Mouse (Mus musculus) thymus, adult 2 months (tissue): ENCODE results near the gene Vsnl1. TPM values are rescaled to one million over a fixed set of nuclear protein-coding genes. Genes with fewer than 3 reads are reported as not detected.

ENCODE experiments used
- DNase-seq: peaks from one replicate; pipeline ENCODE4 v3.0.0; 2021
- H3K27ac ChIP-seq: fragments of 200-500 bp; 2 replicates; pipeline ENCODE4 v1.5.1; 2012; ENCODE audit warnings: low read length, control low read depth; ENCODE audit not compliant: control insufficient read depth, insufficient read depth
- H3K27me3 ChIP-seq: fragments of 200-500 bp; 2 replicates; pipeline ENCODE4 v1.6.1; 2012; ENCODE audit warnings: mild to moderate bottlenecking, low read length, moderate library complexity, mixed read lengths; ENCODE audit not compliant: control insufficient read depth, insufficient read depth
- H3K36me3 ChIP-seq: fragments of 200-500 bp; 2 replicates; pipeline ENCODE4 v1.6.1; 2012; ENCODE audit warnings: mild to moderate bottlenecking, low read length, moderate library complexity; ENCODE audit not compliant: control insufficient read depth, insufficient read depth
- H3K4me1 ChIP-seq: fragments of 200-500 bp; replicated peaks from 2 replicates; pipeline ENCODE4 v1.6.1; 2012; ENCODE audit warnings: low read length; ENCODE audit not compliant: control insufficient read depth, insufficient read depth
- H3K4me3 ChIP-seq: fragments of 200-500 bp; 2 replicates; pipeline ENCODE4 v1.5.1; 2012; ENCODE audit warnings: mild to moderate bottlenecking, low read length, control low read depth, moderate library complexity; ENCODE audit not compliant: control insufficient read depth, insufficient read depth
- CTCF ChIP-seq: fragments of 200-500 bp; IDR thresholded peaks from 2 replicates; pipeline ENCODE4 v1.5.1; 2012; ENCODE audit warnings: mild to moderate bottlenecking, control low read depth, low read length, moderate library complexity, borderline replicate concordance; ENCODE audit not compliant: control insufficient read depth, poor library complexity, insufficient read depth; ENCODE audit errors: extremely low read depth
- POLR2A ChIP-seq: fragments of 200-500 bp; IDR thresholded peaks from 2 replicates; pipeline ENCODE4 v1.6.1; 2012; ENCODE audit warnings: mild to moderate bottlenecking, low read length, control low read depth, moderate library complexity; ENCODE audit not compliant: control insufficient read depth, poor library complexity, insufficient read depth; ENCODE audit errors: extremely low read depth
- WGBS: fragments of 180-500 bp; shearing (Covaris S2); methylation state at CpG from one replicate; pipeline ENCODE4 v1.1.7; 2018; 5-methylcytosine and 5-hydroxymethylcytosine counted together
- polyA plus RNA-seq: library from polyadenylated mRNA; depleted of rRNA; stranded (reverse); fragments of >200 nt; gene quantifications from 2 replicates; pipeline ENCODE4 v1.2.3, GENCODE M21; 2012

Vsnl1 gene
- polyA plus RNA-seq, 1 experiment, result 0.16 TPM

- Histone ChIP-seq H3K36me3 (no peaks in the 10 kb centered on the region), H3K27ac (no peak overlapping the region), H3K4me1 (no peaks in the 10 kb centered on the region), H3K4me3 (no peak overlapping the region), H3K27me3 (no peaks in the 10 kb centered on the region)
- 85% methylated on average over 7 of the region's 7 CpGs for WGBS
- DNase-seq, result no peak
- no peak for TF ChIP-seq POLR2A
- no peak for TF ChIP-seq CTCF
Measured at GRCm38 (mm10) chr12:11391244-11391949, 45.0 kb downstream of the Vsnl1 start.

GRCm38 (mm10) chr12:11389141-11389540 is 47.3 kb downstream of the Vsnl1 start:
- H3K4me1 ChIP-seq, result no peaks in the 10 kb centered on the region
- H3K27me3 ChIP-seq, result no peaks in the 10 kb centered on the region
- TF ChIP-seq CTCF, result no peak
- TF ChIP-seq POLR2A, result no peak
- H3K27ac ChIP-seq, result no peak overlapping the region
- 91% methylated on average over 7 of the region's 7 CpGs for WGBS
- DNase-seq, result no peak
- no peak overlapping the region for H3K4me3 ChIP-seq
- H3K36me3 ChIP-seq, result no peaks in the 10 kb centered on the region

DNA sequence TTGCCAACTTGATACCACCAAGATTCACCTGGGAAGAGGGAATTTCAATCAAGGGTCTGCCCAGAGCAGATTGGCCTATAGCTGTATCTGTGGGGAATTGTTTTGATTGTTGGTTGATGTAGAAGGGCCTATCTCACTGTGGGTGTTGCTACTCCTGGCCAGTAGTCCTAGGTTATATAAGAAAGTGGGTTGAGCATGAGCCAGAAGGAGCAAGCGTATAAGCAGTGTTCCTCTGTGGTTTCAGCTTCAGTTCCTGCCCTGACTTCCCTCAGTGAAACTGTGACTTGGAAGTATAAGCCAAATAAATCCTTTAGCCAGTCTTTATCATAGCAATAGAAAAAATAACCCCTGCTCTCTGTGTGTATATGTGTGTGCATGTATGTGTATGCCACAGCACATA is 51.7 kb downstream of the Vsnl1 start:
- Histone ChIP-seq H3K36me3 (no peaks in the 10 kb centered on the region), H3K27ac (no peak overlapping the region), H3K27me3 (no peaks in the 10 kb centered on the region), H3K4me1 (no peaks in the 10 kb centered on the region), H3K4me3 (no peak overlapping the region)
- no peak for DNase-seq
- 58% methylated on average over 1 of the region's 1 CpGs for WGBS
- TF ChIP-seq CTCF (no peak), POLR2A (no peak)

DNA sequence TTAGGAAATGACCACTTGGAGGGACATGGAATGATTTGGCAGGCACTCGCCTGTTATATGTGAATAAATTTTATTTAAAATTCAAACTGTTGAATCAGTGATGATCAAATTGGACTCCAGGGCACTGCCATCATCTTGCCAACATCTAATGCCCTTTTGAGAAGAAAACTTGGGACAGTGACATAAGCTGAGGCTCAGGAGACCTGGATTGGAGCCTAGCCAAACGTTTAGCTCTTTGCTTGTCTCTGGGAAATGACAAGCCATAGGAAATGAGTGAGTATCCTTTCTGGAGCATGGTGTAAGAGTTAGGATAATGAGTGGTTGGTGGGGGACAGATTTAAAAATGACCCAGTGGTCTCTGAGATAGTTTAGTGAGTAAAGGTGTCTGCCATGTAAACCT is 57.0 kb downstream of the Vsnl1 start:
- no peaks in the 10 kb centered on the region for H3K36me3 ChIP-seq
- no peak overlapping the region for H3K27ac ChIP-seq
- H3K4me3 ChIP-seq, result no peak overlapping the region
- TF ChIP-seq CTCF (no peak), POLR2A (no peak)
- WGBS, result 85% methylated on average over 2 of the region's 2 CpGs
- no peaks in the 10 kb centered on the region for H3K4me1 ChIP-seq
- DNase-seq, result no peak
- no peaks in the 10 kb centered on the region for H3K27me3 ChIP-seq

GRCm38 (mm10) chr12:11370056-11370455 is 66.4 kb downstream of the Vsnl1 start:
- no peak for TF ChIP-seq CTCF
- no peak for TF ChIP-seq POLR2A
- Histone ChIP-seq H3K27me3 (no peaks in the 10 kb centered on the region), H3K27ac (no peak overlapping the region), H3K4me3 (no peak overlapping the region), H3K36me3 (no peaks in the 10 kb centered on the region), H3K4me1 (no peaks in the 10 kb centered on the region)
- WGBS, result 77% methylated on average over 4 of the region's 4 CpGs
- no peak for DNase-seq

- H3K4me1 ChIP-seq, result no peaks in the 10 kb centered on the region
- 63% methylated on average over 3 of the region's 3 CpGs for WGBS
Measured at GRCm38 (mm10) chr12:11367099-11367765, 69.2 kb downstream of the Vsnl1 start.

More at GRCm38 (mm10) chr12:11367099-11367765, 69.2 kb downstream of the Vsnl1 start:
- TF ChIP-seq CTCF, result no peak
- no peak for TF ChIP-seq POLR2A
- H3K27ac ChIP-seq, result no peak overlapping the region
- H3K27me3 ChIP-seq, result no peaks in the 10 kb centered on the region
- no peak overlapping the region for H3K4me3 ChIP-seq
- DNase-seq, result no peak
- no peaks in the 10 kb centered on the region for H3K36me3 ChIP-seq
